Mouse (Mus musculus) gastrocnemius, adult 8-10 months (tissue): ENCODE data around the gene Dgkk. TPM values are rescaled to one million over a fixed set of nuclear protein-coding genes. Genes with fewer than 3 reads are reported as not detected.
"Not testable (repeated sequence)": the region's sequence is repeated elsewhere in the genome, so short reads cannot be mapped to it uniquely, and the experiment has no call there.

Source experiments
- DNase-seq, 2 experiments: peaks; one replicate each; pipeline ENCODE4 v3.0.0; 2022; ENCODE audit warnings: low spot score in 2 of 2
- total RNA-seq, 4 experiments: library from RNA; stranded (reverse); gene quantifications; 2 replicates each; pipeline ENCODE4 v1.2.4; 2022

The Dgkk gene
- under 1 TPM in 2 of 4 experiments, not detected in 2; 0.05 TPM for total RNA-seq

GRCm38 (mm10) chrX:6779006-6779405, at the start of gene Dgkk:
Gene Dgkk, plus strand, starts transcription at chrX:6779306.
- not testable (repeated sequence) for DNase-seq

- DNase-seq: no peak
Measured at GRCm38 (mm10) chrX:6733998-6734397, 45.1 kb upstream of the Dgkk start.

- DNase-seq: no peak
Measured at GRCm38 (mm10) chrX:6750714-6751113, 28.4 kb upstream of the Dgkk start.

GRCm38 (mm10) chrX:6751549-6752047, 27.5 kb upstream of the Dgkk start:
- no peak for DNase-seq

GRCm38 (mm10) chrX:6777489-6778249, 1.4 kb upstream of the Dgkk start:
- no peak for DNase-seq

GRCm38 (mm10) chrX:6778250-6778637, 862 bp upstream of the Dgkk start:
- DNase-seq: no peak

GRCm38 (mm10) chrX:6779969-6780539, 948 bp downstream of the Dgkk start:
- DNase-seq: no peak

GRCm38 (mm10) chrX:6832553-6832952, 53.4 kb downstream of the Dgkk start:
- no peak for DNase-seq

GRCm38 (mm10) chrX:6853466-6853865, 74.4 kb downstream of the Dgkk start:
- no peak for DNase-seq

GRCm38 (mm10) chrX:6854136-6854535, 75.0 kb downstream of the Dgkk start:
- DNase-seq: no peak

GRCm38 (mm10) chrX:6893933-6894332, 114.8 kb downstream of the Dgkk start:
- DNase-seq: no peak

GRCm38 (mm10) chrX:6911047-6911446, 131.9 kb downstream of the Dgkk start:
- no peak for DNase-seq

GRCm38 (mm10) chrX:6922165-6922564, 143.1 kb downstream of the Dgkk start:
- DNase-seq: no peak

GRCm38 (mm10) chrX:6926224-6926623, 147.1 kb downstream of the Dgkk start:
- no peak for DNase-seq

- no peak for DNase-seq
Measured at GRCm38 (mm10) chrX:6968598-6968997, 189.5 kb downstream of the Dgkk start.

- no peak for DNase-seq
Measured at GRCm38 (mm10) chrX:6971956-6972355, 192.8 kb downstream of the Dgkk start.

GRCm38 (mm10) chrX:6983916-6984315, 204.8 kb downstream of the Dgkk start:
- DNase-seq: not testable (repeated sequence)
